Mouse (Mus musculus) CH12.LX (cell line): Measurements from ENCODE around the gene Gm9.

ENCODE experiments used
- CTCF ChIP-seq, 2 experiments: IDR thresholded peaks in 1 of 2; conservative IDR thresholded peaks in 1 of 2; 2 replicates each; pipeline ENCODE4 v1.5.1; 2011 to 2012; ENCODE audit warnings: low read depth in 2 of 2, low read length in 2 of 2, improper control_type of control experiment in 1 of 2, inconsistent platforms in 1 of 2, mild to moderate bottlenecking in 1 of 2, moderate library complexity in 1 of 2
- E2F4 ChIP-seq: IDR thresholded peaks from 2 replicates; pipeline ENCODE4 v1.6.1; 2011; ENCODE audit warnings: low read depth, low read length, improper control_type of control experiment; ENCODE audit not compliant: insufficient replicate concordance
- KAT2A ChIP-seq: IDR thresholded peaks from 2 replicates; pipeline ENCODE4 v1.6.1; 2012; ENCODE audit warnings: low read length, improper control_type of control experiment, inconsistent platforms; ENCODE audit not compliant: insufficient replicate concordance
- NRF1 ChIP-seq: IDR thresholded peaks from 2 replicates; pipeline ENCODE4 v1.6.1; 2014; ENCODE audit warnings: low read depth, mild to moderate bottlenecking, inconsistent platforms, low read length, improper control_type of control experiment, moderate library complexity
- POLR2A ChIP-seq: IDR thresholded peaks from 2 replicates; pipeline ENCODE4 v1.6.1; 2011; ENCODE audit warnings: low read depth, mild to moderate bottlenecking, improper control_type of control experiment, low read length
- RCOR1 ChIP-seq: conservative IDR thresholded peaks from 2 replicates; pipeline ENCODE4 v1.6.1; 2012; ENCODE audit warnings: low read depth, mild to moderate bottlenecking, inconsistent platforms, low read length, improper control_type of control experiment
- USF1 ChIP-seq: IDR thresholded peaks from 2 replicates; pipeline ENCODE4 v1.6.1; 2014; ENCODE audit warnings: low read depth, mild to moderate bottlenecking, inconsistent platforms, low read length, improper control_type of control experiment

DNA sequence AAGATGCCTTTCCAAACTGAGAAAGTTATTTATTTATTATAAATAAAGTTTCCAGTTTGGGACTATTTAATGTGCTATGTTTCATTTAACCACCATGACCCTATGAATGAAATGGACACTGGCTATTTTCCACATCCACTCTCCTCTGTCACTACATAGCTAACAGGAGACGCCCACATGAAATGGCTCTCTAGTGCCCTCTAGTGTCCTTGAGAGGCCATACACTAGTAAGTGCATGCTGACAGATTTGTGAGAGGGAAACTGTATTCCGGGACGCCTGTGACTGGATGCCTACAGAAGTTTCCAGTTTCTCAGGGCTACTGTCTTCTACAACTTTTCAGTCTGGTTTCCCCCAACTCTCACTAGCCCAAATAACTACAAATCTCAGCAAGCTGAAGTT is 43.8 kb downstream of the Gm9 start:
- TF ChIP-seq CTCF (conservative IDR thresholded peaks at IDR 0.05 in 1 of 2, IDR thresholded peaks at IDR 0.05 in 1 of 2; ENCODE audit: low read depth in 2 of 2, low read length in 2 of 2) (peak; percentile 61 to 68; a peak in 3 of 4 replicates), E2F4 (no peak), NRF1 (no peak), RCOR1 (no peak), USF1 (no peak), POLR2A (no peak), KAT2A (no peak)
